Mouse (Mus musculus) lung, postnatal 0 days (tissue): ENCODE data around the gene Cxadr. TPM values are rescaled to one million over a fixed set of nuclear protein-coding genes. Genes with fewer than 3 reads are reported as not detected.

Experiments used
- ATAC-seq: fragments of 200-750 bp; cut with Nextera tagmentation; 2 replicates; pipeline ENCODE4 v1.8.0; 2017; ENCODE audit warnings: moderate library complexity
- DNase-seq: peaks from one replicate; pipeline ENCODE4 v3.0.0-alpha.2; 2016; ENCODE audit warnings: low spot score
- H3K27ac ChIP-seq: fragments of 300-500 bp; sonication (generic); 2 replicates; pipeline ENCODE4 v1.5.1; 2014; ENCODE audit warnings: antibody characterized with exemption, mild to moderate bottlenecking, low read length, mixed read lengths
- H3K27me3 ChIP-seq: fragments of 300-500 bp; sonication (generic); replicated peaks from 2 replicates; pipeline ENCODE4 v1.6.1; 2014; ENCODE audit warnings: low read length, mixed read lengths; ENCODE audit not compliant: insufficient read depth
- H3K36me3 ChIP-seq: fragments of 300-500 bp; sonication (generic); 2 replicates; pipeline ENCODE4 v1.6.1; 2014; ENCODE audit warnings: low read length, mixed read lengths; ENCODE audit not compliant: insufficient read depth
- H3K4me1 ChIP-seq: fragments of 300-500 bp; sonication (generic); 2 replicates; pipeline ENCODE4 v1.6.1; 2014; ENCODE audit warnings: antibody characterized with exemption, low read depth, low read length, mixed read lengths; ENCODE audit not compliant: insufficient read depth
- H3K4me2 ChIP-seq: fragments of 300-500 bp; sonication (generic); replicated peaks from 2 replicates; pipeline ENCODE4 v1.6.1; 2014; ENCODE audit warnings: low read depth, mild to moderate bottlenecking, low read length, moderate library complexity, mixed read lengths
- H3K4me3 ChIP-seq: fragments of 300-500 bp; sonication (generic); 2 replicates; pipeline ENCODE4 v1.5.1; 2014; ENCODE audit warnings: low read depth, low read length
- H3K9ac ChIP-seq: fragments of 300-500 bp; sonication (generic); replicated peaks from 2 replicates; pipeline ENCODE4 v1.6.1; 2014; ENCODE audit warnings: low read depth, mild to moderate bottlenecking
- H3K9me3 ChIP-seq: fragments of 300-500 bp; sonication (generic); 2 replicates; pipeline ENCODE4 v1.6.1; 2016; ENCODE audit warnings: low read length, mixed read lengths
- CTCF ChIP-seq: IDR thresholded peaks from 2 replicates; pipeline ENCODE4 v1.5.1; 2016; ENCODE audit warnings: antibody characterized with exemption, mild to moderate bottlenecking
- EP300 ChIP-seq: IDR thresholded peaks from 2 replicates; pipeline ENCODE4 v1.6.1; 2016; ENCODE audit warnings: antibody characterized with exemption, mild to moderate bottlenecking, control low read depth
- WGBS: fragments of 180-500 bp; shearing (Covaris S2); extraction: QIAGEN DNeasy Blood & Tissue Kit; methylation state at CpG from one replicate; pipeline ENCODE4 v1.1.7; 2014; 5-methylcytosine and 5-hydroxymethylcytosine counted together
- polyA plus RNA-seq: library from polyadenylated mRNA; unstranded; fragments of >200 nt; fragmentation: Nextera tagmentation; extraction: Ambion mirVana; gene quantifications from 2 replicates; pipeline ENCODE4 v1.2.1, GENCODE M21; 2015

The Cxadr gene
- polyA plus RNA-seq, 1 experiment from 2014 or later = 49.3 TPM

GRCm38 (mm10) chr16:78371491-78372046, 70.3 kb downstream of the Cxadr start:
- WGBS = 37% methylated on average over 7 of the region's 7 CpGs

DNA sequence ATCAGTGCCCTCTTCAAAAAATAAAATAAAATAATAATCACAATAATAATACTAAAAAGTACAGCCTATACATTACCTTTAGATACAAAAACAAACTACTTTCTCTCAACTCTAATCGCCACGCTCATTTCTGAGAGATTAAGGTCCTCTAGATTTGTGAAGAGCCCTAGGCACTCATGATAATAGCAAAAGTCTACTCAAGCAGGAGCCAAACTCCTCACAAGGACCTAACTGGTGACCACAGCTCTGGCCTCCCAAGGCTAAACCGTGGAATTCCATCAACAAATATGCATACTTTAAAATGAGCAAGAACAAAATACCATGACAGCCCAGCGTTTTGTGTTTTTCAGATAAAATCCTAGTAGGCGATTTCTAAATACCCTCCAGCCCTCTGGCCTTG, 71.5 kb downstream of the Cxadr start:
- Histone ChIP-seq H3K27me3 (no peaks in the 10 kb centered on the region), H3K4me2 (no peak overlapping the region), H3K4me3 (no peak overlapping the region; the same call in 1 of the 2 replicates), H3K9me3 (no peaks in the 10 kb centered on the region), H3K9ac (no peak overlapping the region), H3K36me3 (0 out of 2 replicates have a peak, but pooled peaks cover 10% of the 10 kb centered on the region), H3K27ac (0 out of 2 replicates have a peak overlapping the region, but pooled peaks have one; percentile 1), H3K4me1 (no peaks in the 10 kb centered on the region; the same call in 1 of the 2 replicates)
- no peak for ATAC-seq
- no peak for TF ChIP-seq CTCF
- TF ChIP-seq EP300 = no peak
- WGBS = 56% methylated on average over 5 of the region's 5 CpGs
- peak; percentile 57 for DNase-seq

More at GRCm38 (mm10) chr16:78371491-78372046, 70.3 kb downstream of the Cxadr start:
- Histone ChIP-seq H3K4me1 (no peaks in the 10 kb centered on the region; the same call in 1 of the 2 replicates), H3K27ac (no peak overlapping the region), H3K9ac (no peak overlapping the region), H3K9me3 (no peaks in the 10 kb centered on the region), H3K36me3 (peaks cover 10% of the 10 kb centered on the region; the same call in 1 of the 2 replicates), H3K4me2 (no peak overlapping the region), H3K27me3 (no peaks in the 10 kb centered on the region), H3K4me3 (no peak overlapping the region)
- peak; percentile 49 for DNase-seq
- no peak for ATAC-seq
- no peak for TF ChIP-seq EP300
- no peak for TF ChIP-seq CTCF

DNA sequence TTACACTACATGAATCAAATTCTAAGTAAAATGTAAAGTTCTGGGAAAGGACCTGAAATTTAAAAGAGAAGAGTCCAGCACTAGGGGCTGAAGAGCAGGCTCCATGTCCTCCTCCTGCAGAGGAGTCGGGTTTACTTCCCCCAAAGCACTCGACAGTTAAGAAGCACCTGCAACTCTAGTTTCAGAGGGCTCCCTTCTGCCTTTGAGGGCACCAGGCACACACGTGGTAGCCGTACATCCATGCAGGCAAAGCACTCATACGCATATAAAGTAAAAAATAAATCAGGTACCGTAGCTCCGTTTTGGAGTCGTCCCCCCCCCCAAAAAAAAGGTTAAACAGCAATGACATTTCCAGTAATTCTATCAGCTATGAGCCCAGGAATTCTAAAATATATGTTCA, 72.5 kb downstream of the Cxadr start:
- ATAC-seq = no peak
- 0 out of 2 replicates have a peak overlapping the region, but pooled peaks have one; percentile 26 for H3K27ac ChIP-seq
- H3K4me1 ChIP-seq = no peaks in the 10 kb centered on the region; the same call in 1 of the 2 replicates
- 56% methylated on average over 8 of the region's 8 CpGs for WGBS
- 0 out of 2 replicates have a peak, but pooled peaks cover 8% of the 10 kb centered on the region for H3K36me3 ChIP-seq
- no peaks in the 10 kb centered on the region for H3K27me3 ChIP-seq
- H3K9ac ChIP-seq = no peak overlapping the region
- H3K4me2 ChIP-seq = peak overlapping the region; percentile 34; the same call in 1 of the 2 replicates
- no peaks in the 10 kb centered on the region for H3K9me3 ChIP-seq
- H3K4me3 ChIP-seq = peak overlapping the region; percentile 13; the same call in 1 of the 2 replicates
- no peak for DNase-seq
- TF ChIP-seq EP300 (no peak), CTCF (no peak)

GRCm38 (mm10) chr16:78375222-78375621, 73.9 kb downstream of the Cxadr start:
- Histone ChIP-seq H3K36me3 (no peaks in the 10 kb centered on the region), H3K27ac (peak overlapping the region; percentile 96), H3K9me3 (no peaks in the 10 kb centered on the region), H3K27me3 (no peaks in the 10 kb centered on the region), H3K4me1 (no peaks in the 10 kb centered on the region; the same call in 1 of the 2 replicates), H3K4me2 (peak overlapping the region; percentile 68), H3K9ac (peak overlapping the region; percentile 96), H3K4me3 (peak overlapping the region; percentile 93)
- 15% methylated on average over 10 of the region's 10 CpGs for WGBS
- peak; percentile 65 for DNase-seq
- TF ChIP-seq EP300 (no peak), CTCF (no peak)
- ATAC-seq = no peak

GRCm38 (mm10) chr16:78375821-78376691, 74.8 kb downstream of the Cxadr start:
- Histone ChIP-seq H3K27me3 (no peaks in the 10 kb centered on the region), H3K36me3 (no peaks in the 10 kb centered on the region), H3K4me2 (peak overlapping the region; percentile 68), H3K9me3 (no peaks in the 10 kb centered on the region), H3K4me1 (no peaks in the 10 kb centered on the region; the same call in 1 of the 2 replicates), H3K27ac (peak overlapping the region; percentile 96), H3K9ac (peak overlapping the region; percentile 96), H3K4me3 (peak overlapping the region; percentile 93)
- ATAC-seq (peak; percentile 23), DNase-seq (peak; percentile 87)
- no peak for TF ChIP-seq CTCF
- no peak for TF ChIP-seq EP300
- under 1% methylated on average over 49 of the region's 100 CpGs for WGBS
